Mouse (Mus musculus) C2C12 (cell line): Measurements from ENCODE around the gene Rpl6.

ENCODE experiments used
- CEBPB ChIP-seq: IDR thresholded peaks from one replicate; pipeline ENCODE4 v1.6.1; 2011; ENCODE audit warnings: low read depth, mild to moderate bottlenecking, control low read depth, moderate library complexity
- CTCF ChIP-seq: IDR thresholded peaks from one replicate; pipeline ENCODE4 v1.5.1; 2011; ENCODE audit not compliant: control insufficient read depth, insufficient read depth, insufficient read length
- MYOG ChIP-seq: IDR thresholded peaks from one replicate; pipeline ENCODE4 v1.6.1; 2011; ENCODE audit not compliant: control insufficient read depth, insufficient read length; ENCODE audit errors: extremely low read depth

GRCm38 (mm10) chr5:121254977-121255376, 50.7 kb downstream of the Rpl6 start:
- TF ChIP-seq CEBPB (no peak), CTCF (no peak), MYOG (no peak)
